Mouse (Mus musculus) stomach, embryonic 14.5 days (tissue): ENCODE measurements at regions not wholly inside any gene's neighbourhood (a gene's known extent, or its start where the extent isn't known, plus 50 kb on each side); places are given as distances from the start of the nearest gene placed in this dataset.
"Not testable (repeated sequence)": the region's sequence is repeated elsewhere in the genome, so short reads cannot be mapped to it uniquely, and the experiment has no call there.

ENCODE experiments used
- ATAC-seq: fragments of 200-750 bp; cut with Nextera tagmentation; 2 replicates; pipeline ENCODE4 v1.8.0; 2017; ENCODE audit warnings: low read depth, moderate TSS enrichment; ENCODE audit not compliant: insufficient number of reproducible peaks, insufficient read depth, low FRiP score
- H3K27ac ChIP-seq: fragments of 300-500 bp; sonication (generic); 2 replicates; pipeline ENCODE4 v1.5.1; 2014; ENCODE audit warnings: mild to moderate bottlenecking, low read length, moderate library complexity, mixed read lengths
- H3K27me3 ChIP-seq: fragments of 300-500 bp; sonication (generic); 2 replicates; pipeline ENCODE4 v1.6.1; 2014; ENCODE audit warnings: low read length, control low read depth, mixed read lengths; ENCODE audit not compliant: control insufficient read depth, insufficient read depth
- H3K36me3 ChIP-seq: fragments of 300-500 bp; sonication (generic); 2 replicates; pipeline ENCODE4 v1.6.1; 2014; ENCODE audit warnings: mild to moderate bottlenecking, control low read depth, low read length, moderate library complexity, mixed read lengths; ENCODE audit not compliant: control insufficient read depth, insufficient read depth
- H3K4me1 ChIP-seq: fragments of 300-500 bp; sonication (generic); 2 replicates; pipeline ENCODE4 v1.6.1; 2014; ENCODE audit warnings: low read length, control low read depth, mixed read lengths; ENCODE audit not compliant: control insufficient read depth, insufficient read depth
- H3K4me2 ChIP-seq: fragments of 300-500 bp; sonication (generic); replicated peaks from 2 replicates; pipeline ENCODE4 v1.6.1; 2014; ENCODE audit warnings: low read depth, low read length, control low read depth
- H3K4me3 ChIP-seq: fragments of 300-500 bp; sonication (generic); 2 replicates; pipeline ENCODE4 v1.5.1; 2014; ENCODE audit warnings: low read depth, low read length, control low read depth
- H3K9ac ChIP-seq: fragments of 300-500 bp; sonication (generic); replicated peaks from 2 replicates; pipeline ENCODE4 v1.6.1; 2014; ENCODE audit warnings: low read depth, mild to moderate bottlenecking, control low read depth, low read length, moderate library complexity, mixed read lengths
- H3K9me3 ChIP-seq: fragments of 300-500 bp; sonication (generic); 2 replicates; pipeline ENCODE4 v1.6.1; 2016; ENCODE audit warnings: low read depth, low read length, control low read depth; ENCODE audit not compliant: control insufficient read depth
- WGBS: fragments of 180-500 bp; shearing (Covaris S2); extraction: QIAGEN DNeasy Blood & Tissue Kit; methylation state at CpG from one replicate; pipeline ENCODE4 v1.1.7; 2014; 5-methylcytosine and 5-hydroxymethylcytosine counted together

DNA sequence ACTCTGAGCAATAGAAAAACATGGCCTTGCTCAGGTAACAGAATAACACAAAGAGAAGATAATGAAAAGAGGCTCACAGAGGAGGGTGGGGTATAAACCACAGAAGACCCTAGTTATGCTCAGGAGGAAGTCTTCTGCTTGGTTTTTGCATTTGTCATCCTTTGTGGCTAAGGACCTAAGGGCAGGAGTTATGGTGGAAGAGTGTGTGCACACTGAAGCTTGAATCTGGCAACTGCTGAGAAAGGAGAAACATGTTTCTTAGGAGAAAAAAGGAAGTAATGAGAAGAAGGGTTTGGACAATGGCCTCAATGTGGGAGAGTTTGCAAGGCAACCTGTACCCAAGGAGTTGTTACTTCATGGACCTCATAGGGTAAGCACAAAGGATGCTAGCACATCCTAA, 106.8 kb upstream of the Nyap2 start:
- no peak overlapping the region for H3K4me2 ChIP-seq
- H3K4me1 ChIP-seq, result no peaks in the 10 kb centered on the region
- H3K9ac ChIP-seq, result no peak overlapping the region
- no peak for ATAC-seq
- no peaks in the 10 kb centered on the region for H3K27me3 ChIP-seq
- H3K36me3 ChIP-seq, result no peaks in the 10 kb centered on the region
- no peaks in the 10 kb centered on the region for H3K9me3 ChIP-seq
- no peak overlapping the region for H3K4me3 ChIP-seq
- H3K27ac ChIP-seq, result no peak overlapping the region

DNA sequence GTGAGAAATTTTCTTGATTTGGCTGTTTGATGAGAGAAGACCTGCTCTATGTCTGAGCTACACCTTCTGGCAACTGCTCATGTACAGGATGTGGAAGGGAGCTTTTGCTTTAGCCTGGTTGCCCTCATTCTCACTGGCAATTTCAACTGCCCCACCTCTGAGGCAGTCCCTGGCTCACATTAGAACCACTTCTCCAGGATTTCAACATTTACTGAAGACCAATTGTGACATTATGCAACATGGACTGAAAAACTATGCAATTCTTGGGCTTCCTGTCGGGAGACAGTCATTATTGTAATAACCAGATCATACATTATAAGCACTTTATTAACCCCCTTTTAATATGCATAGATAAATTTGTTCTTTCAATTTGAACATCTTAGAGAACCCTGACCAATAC, 107.6 kb upstream of the Nyap2 start:
- no peaks in the 10 kb centered on the region for H3K4me1 ChIP-seq
- WGBS, result 83% methylated on average over 1 of the region's 1 CpGs
- no peak for ATAC-seq
- H3K9me3 ChIP-seq, result no peaks in the 10 kb centered on the region
- no peak overlapping the region for H3K9ac ChIP-seq
- H3K36me3 ChIP-seq, result no peaks in the 10 kb centered on the region
- H3K27ac ChIP-seq, result no peak overlapping the region
- no peaks in the 10 kb centered on the region for H3K27me3 ChIP-seq
- no peak overlapping the region for H3K4me3 ChIP-seq
- no peak overlapping the region for H3K4me2 ChIP-seq

DNA sequence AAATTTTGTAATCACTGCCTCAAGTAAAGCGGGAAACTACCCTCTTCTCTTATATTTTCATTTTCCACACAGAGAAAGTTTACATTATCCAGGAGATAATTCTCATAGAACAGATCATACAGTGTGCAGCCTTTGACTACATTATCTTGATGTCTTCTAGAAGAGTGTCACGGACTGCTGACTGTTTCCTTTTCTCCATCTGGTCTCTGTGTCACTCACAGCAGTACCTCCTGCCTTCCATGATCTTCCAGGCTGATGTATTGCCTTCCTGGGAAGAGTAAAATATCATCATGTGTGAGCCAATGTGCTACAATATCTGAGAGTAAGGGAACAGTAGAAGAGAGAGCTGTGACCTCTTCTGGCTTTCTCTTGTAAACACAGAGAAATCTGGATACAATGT, 111.0 kb upstream of the Nyap2 start:
- H3K36me3 ChIP-seq, result no peaks in the 10 kb centered on the region
- no peaks in the 10 kb centered on the region for H3K4me1 ChIP-seq
- H3K9me3 ChIP-seq, result no peaks in the 10 kb centered on the region
- H3K4me2 ChIP-seq, result no peak overlapping the region
- 66% methylated on average over 2 of the region's 2 CpGs for WGBS
- H3K9ac ChIP-seq, result no peak overlapping the region
- ATAC-seq, result no peak
- H3K27ac ChIP-seq, result no peak overlapping the region
- H3K27me3 ChIP-seq, result no peaks in the 10 kb centered on the region
- H3K4me3 ChIP-seq, result no peak overlapping the region

DNA sequence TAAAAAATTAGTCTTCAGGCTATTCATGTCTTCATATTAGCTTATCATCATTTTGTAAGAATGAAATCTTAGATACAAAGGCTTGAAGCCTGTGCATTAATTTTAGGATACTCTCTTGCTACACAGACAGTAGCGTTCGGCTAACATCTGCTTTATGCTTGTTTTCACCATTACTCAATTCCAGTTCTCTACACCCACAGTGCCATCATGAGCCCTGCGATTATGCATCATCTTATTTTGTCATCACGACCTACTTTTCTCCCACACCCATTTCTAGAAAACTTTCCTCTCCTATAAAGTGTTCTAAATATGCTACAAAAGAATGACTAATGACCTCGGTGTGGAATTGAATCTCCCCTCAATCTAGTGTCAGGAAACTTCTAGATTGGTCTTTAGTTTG, 112.4 kb upstream of the Nyap2 start:
- H3K9me3 ChIP-seq, result no peaks in the 10 kb centered on the region
- H3K36me3 ChIP-seq, result no peaks in the 10 kb centered on the region
- H3K4me2 ChIP-seq, result no peak overlapping the region
- H3K4me3 ChIP-seq, result no peak overlapping the region
- no peaks in the 10 kb centered on the region for H3K4me1 ChIP-seq
- 85% methylated on average over 5 of the region's 5 CpGs for WGBS
- no peak overlapping the region for H3K27ac ChIP-seq
- no peaks in the 10 kb centered on the region for H3K27me3 ChIP-seq
- no peak for ATAC-seq
- no peak overlapping the region for H3K9ac ChIP-seq

DNA sequence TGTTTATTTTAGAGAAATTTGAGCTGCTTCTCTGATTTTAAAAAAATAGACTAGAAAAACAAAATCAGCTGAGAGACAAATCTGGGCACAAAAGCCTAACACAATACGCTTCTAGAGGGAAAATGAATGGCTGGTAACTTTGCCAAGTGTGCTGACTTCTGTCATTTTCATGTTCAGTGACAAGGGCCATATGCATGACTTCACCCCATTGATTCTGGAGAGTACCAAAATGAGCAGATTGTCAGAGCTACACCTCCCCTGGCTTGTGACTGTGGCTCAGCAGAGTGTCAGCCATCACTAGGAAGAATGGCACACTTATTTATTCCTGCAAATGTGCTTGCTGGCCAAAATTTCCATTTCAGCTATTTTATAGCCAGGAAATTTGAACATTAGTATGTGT, 112.9 kb upstream of the Nyap2 start:
- H3K36me3 ChIP-seq, result no peaks in the 10 kb centered on the region

DNA sequence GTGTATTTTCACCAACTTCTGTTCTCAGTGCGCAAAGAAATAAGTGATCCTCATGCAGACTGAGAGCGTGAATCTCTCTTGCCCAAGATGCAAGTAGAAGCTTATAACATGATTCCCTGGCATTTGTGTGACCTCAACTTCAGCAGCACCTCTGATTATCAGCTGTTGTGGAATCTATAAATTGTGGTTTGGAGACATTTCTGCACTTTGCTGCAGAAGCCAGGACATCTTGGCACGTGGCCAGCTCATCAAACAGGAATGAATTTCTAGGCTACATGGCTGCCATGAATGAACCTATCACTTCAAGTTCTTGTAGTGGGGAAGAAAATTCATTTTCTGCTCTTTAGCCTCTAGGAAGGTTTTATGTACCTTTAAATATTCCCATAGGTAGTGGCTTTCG, 126.3 kb upstream of the Nyap2 start:
- WGBS, result 84% methylated on average over 4 of the region's 4 CpGs

More for the DNA sequence above, 112.9 kb upstream of the Nyap2 start:
- Histone ChIP-seq H3K4me2 (no peak overlapping the region), H3K9ac (no peak overlapping the region), H3K27me3 (no peaks in the 10 kb centered on the region), H3K27ac (no peak overlapping the region), H3K9me3 (no peaks in the 10 kb centered on the region), H3K4me3 (no peak overlapping the region), H3K4me1 (no peaks in the 10 kb centered on the region)
- 79% methylated on average over 1 of the region's 1 CpGs for WGBS
- no peak for ATAC-seq

DNA sequence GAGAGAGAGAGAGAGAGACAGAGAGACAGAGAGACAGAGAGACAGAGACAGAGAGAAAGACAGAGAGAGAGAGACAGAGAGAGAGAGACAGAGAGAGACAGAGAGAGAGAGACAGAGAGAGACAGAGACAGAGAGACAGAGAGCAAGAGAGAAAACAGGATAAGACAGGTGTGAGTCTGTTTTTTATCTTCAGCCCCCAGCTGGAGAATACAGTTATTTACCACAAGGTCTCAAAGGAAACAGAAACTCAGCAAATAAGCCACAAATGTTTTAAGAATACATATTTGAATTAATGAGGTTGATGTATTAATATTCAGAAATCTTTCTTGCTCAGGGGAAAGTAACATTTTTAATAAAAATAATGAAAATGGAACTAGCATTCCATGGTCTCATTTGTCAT, 130.7 kb upstream of the Nyap2 start:
- not testable (repeated sequence) for H3K27ac ChIP-seq, H3K9me3 ChIP-seq, H3K4me3 ChIP-seq, H3K4me2 ChIP-seq, ATAC-seq, H3K27me3 ChIP-seq, H3K36me3 ChIP-seq, H3K9ac ChIP-seq, H3K4me1 ChIP-seq

More for the DNA sequence above, 126.3 kb upstream of the Nyap2 start:
- Histone ChIP-seq H3K27ac (no peak overlapping the region), H3K4me2 (no peak overlapping the region), H3K9ac (no peak overlapping the region), H3K4me1 (no peaks in the 10 kb centered on the region), H3K27me3 (no peaks in the 10 kb centered on the region), H3K36me3 (no peaks in the 10 kb centered on the region), H3K9me3 (no peaks in the 10 kb centered on the region), H3K4me3 (no peak overlapping the region)
- ATAC-seq, result no peak

DNA sequence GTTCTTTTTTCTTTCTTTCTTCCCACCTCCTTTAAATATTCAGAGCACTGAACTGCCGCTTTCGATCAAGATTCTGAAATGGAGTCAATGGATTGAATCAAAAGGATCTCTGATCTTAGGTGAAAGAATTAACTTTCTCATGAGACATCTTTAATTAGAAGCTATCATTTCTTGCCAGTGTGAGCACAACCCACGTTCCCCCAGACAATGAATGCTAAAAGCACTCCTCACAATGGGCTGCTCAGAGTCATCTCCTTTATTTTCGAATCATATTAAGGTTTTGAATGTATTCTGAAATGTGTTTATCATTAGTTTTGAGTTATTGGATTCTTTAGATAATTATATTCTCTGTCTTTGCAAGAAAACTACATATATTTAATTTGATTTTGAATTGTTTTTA, 137.4 kb upstream of the Nyap2 start:
- no peaks in the 10 kb centered on the region for H3K4me1 ChIP-seq

DNA sequence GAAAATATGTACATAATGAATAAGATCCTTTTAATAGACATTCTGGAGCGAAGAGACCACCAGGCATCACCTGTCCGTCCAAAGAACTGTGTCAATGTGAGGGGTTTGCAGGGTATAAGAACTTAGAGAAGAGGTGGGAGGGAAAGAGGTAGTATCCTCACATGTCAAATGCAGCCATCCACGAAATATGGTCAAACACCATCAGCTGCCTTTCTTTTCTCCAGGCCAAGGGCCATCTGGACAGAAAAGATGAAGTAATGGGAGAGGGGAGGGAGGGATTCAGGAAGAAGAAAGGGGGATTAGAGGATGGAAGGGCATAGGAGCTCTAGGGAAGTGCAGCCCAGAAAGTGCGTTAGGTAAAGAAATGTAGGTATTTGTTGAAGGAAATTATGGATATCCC, 141.0 kb upstream of the Dock10 start:
- 73% methylated on average over 4 of the region's 4 CpGs for whole genome bisulfite sequencing
- Histone ChIP-seq H3K9me3 (no peaks in the 10 kb centered on the region), H3K9ac (no peak overlapping the region), H3K4me3 (no peak overlapping the region), H3K27ac (no peak overlapping the region), H3K36me3 (no peaks in the 10 kb centered on the region), H3K4me1 (no peaks in the 10 kb centered on the region), H3K27me3 (no peaks in the 10 kb centered on the region), H3K4me2 (no peak overlapping the region)
- no peak for ATAC-seq

More for the DNA sequence above, 137.4 kb upstream of the Nyap2 start:
- Histone ChIP-seq H3K9me3 (no peaks in the 10 kb centered on the region), H3K27ac (no peak overlapping the region), H3K4me3 (no peak overlapping the region), H3K36me3 (no peaks in the 10 kb centered on the region), H3K27me3 (no peaks in the 10 kb centered on the region), H3K9ac (no peak overlapping the region), H3K4me2 (no peak overlapping the region)
- no peak for ATAC-seq
- 82% methylated on average over 4 of the region's 4 CpGs for WGBS
